Mouse (Mus musculus) stomach, embryonic 14.5 days (tissue): Measurements from ENCODE around the gene Usp4. TPM values are rescaled to one million over a fixed set of nuclear protein-coding genes. Genes with fewer than 3 reads are reported as not detected.

ENCODE experiments used
- ATAC-seq: fragments of 200-750 bp; cut with Nextera tagmentation; 2 replicates; pipeline ENCODE4 v1.8.0; 2017; ENCODE audit warnings: low read depth, moderate TSS enrichment; ENCODE audit not compliant: insufficient number of reproducible peaks, insufficient read depth, low FRiP score
- H3K27ac ChIP-seq: fragments of 300-500 bp; sonication (generic); 2 replicates; pipeline ENCODE4 v1.5.1; 2014; ENCODE audit warnings: mild to moderate bottlenecking, low read length, moderate library complexity, mixed read lengths
- H3K27me3 ChIP-seq: fragments of 300-500 bp; sonication (generic); 2 replicates; pipeline ENCODE4 v1.6.1; 2014; ENCODE audit warnings: low read length, control low read depth, mixed read lengths; ENCODE audit not compliant: control insufficient read depth, insufficient read depth
- H3K36me3 ChIP-seq: fragments of 300-500 bp; sonication (generic); 2 replicates; pipeline ENCODE4 v1.6.1; 2014; ENCODE audit warnings: mild to moderate bottlenecking, control low read depth, low read length, moderate library complexity, mixed read lengths; ENCODE audit not compliant: control insufficient read depth, insufficient read depth
- H3K4me1 ChIP-seq: fragments of 300-500 bp; sonication (generic); 2 replicates; pipeline ENCODE4 v1.6.1; 2014; ENCODE audit warnings: low read length, control low read depth, mixed read lengths; ENCODE audit not compliant: control insufficient read depth, insufficient read depth
- H3K4me2 ChIP-seq: fragments of 300-500 bp; sonication (generic); replicated peaks from 2 replicates; pipeline ENCODE4 v1.6.1; 2014; ENCODE audit warnings: low read depth, low read length, control low read depth
- H3K4me3 ChIP-seq: fragments of 300-500 bp; sonication (generic); 2 replicates; pipeline ENCODE4 v1.5.1; 2014; ENCODE audit warnings: low read depth, low read length, control low read depth
- H3K9ac ChIP-seq: fragments of 300-500 bp; sonication (generic); replicated peaks from 2 replicates; pipeline ENCODE4 v1.6.1; 2014; ENCODE audit warnings: low read depth, mild to moderate bottlenecking, control low read depth, low read length, moderate library complexity, mixed read lengths
- H3K9me3 ChIP-seq: fragments of 300-500 bp; sonication (generic); 2 replicates; pipeline ENCODE4 v1.6.1; 2016; ENCODE audit warnings: low read depth, low read length, control low read depth; ENCODE audit not compliant: control insufficient read depth
- WGBS: fragments of 180-500 bp; shearing (Covaris S2); extraction: QIAGEN DNeasy Blood & Tissue Kit; methylation state at CpG from one replicate; pipeline ENCODE4 v1.1.7; 2014; 5-methylcytosine and 5-hydroxymethylcytosine counted together
- polyA plus RNA-seq: library from polyadenylated mRNA; unstranded; fragments of >200 nt; fragmentation: Nextera tagmentation; extraction: Ambion mirVana; gene quantifications from 2 replicates; pipeline ENCODE4 v1.2.1, GENCODE M21; 2014

Usp4 gene
- polyA plus RNA-seq, 1 experiment from 2014 or later: 103 TPM

DNA sequence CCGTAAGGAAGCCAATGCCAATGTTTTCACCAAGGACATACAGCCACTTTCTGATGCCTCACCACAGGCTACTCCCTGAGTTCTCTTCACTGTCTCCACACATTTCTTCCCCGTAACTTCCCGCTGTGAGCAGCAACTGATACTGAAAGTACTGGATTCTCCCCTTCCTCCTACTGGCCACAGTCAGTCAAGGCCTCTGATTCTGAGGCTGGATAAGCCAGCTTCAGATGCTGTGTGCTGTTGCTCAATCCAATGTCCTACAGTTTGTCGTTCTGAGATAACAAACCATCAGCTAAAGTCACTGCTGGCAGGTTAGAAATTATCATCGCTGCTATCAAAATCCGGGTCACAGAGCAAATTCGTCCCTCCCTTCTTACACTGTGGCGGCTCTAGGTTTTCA, 56.8 kb downstream of the Usp4 start:
- no peaks in the 10 kb centered on the region for H3K9me3 ChIP-seq
- H3K9ac ChIP-seq: no peak overlapping the region
- H3K27me3 ChIP-seq: no peaks in the 10 kb centered on the region
- no peak overlapping the region for H3K27ac ChIP-seq
- no peak overlapping the region for H3K4me2 ChIP-seq
- no peaks in the 10 kb centered on the region for H3K4me1 ChIP-seq
- no peak for ATAC-seq
- H3K4me3 ChIP-seq: no peak overlapping the region
- no peaks in the 10 kb centered on the region for H3K36me3 ChIP-seq
- 72% methylated on average over 8 of the region's 8 CpGs for WGBS

DNA sequence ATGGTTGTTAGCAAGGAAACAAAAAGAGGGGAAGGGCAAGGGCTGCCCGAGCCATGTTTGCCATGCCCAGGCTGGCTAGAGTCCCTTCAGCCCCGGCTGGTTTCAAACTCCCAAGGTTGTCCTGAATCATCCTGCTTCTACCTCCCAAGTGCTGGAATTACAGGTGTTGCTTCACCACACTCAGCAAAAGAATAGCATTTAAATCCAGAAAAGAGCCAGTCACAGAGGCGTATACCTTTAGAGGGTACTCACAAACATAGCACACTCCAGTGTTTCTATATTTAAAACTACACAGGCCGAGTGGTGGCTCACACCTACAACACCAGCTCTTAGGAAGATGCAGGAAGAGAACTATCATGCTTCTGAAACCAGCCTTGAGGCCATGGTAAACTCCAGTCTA, 61.9 kb downstream of the Usp4 start:
- no peak overlapping the region for H3K27ac ChIP-seq
- no peak overlapping the region for H3K4me2 ChIP-seq
- H3K9ac ChIP-seq: no peak overlapping the region
- H3K36me3 ChIP-seq: no peaks in the 10 kb centered on the region
- H3K27me3 ChIP-seq: no peaks in the 10 kb centered on the region
- ATAC-seq: no peak
- no peaks in the 10 kb centered on the region for H3K4me1 ChIP-seq
- H3K4me3 ChIP-seq: no peak overlapping the region
- whole genome bisulfite sequencing: 87% methylated on average over 4 of the region's 4 CpGs
- no peaks in the 10 kb centered on the region for H3K9me3 ChIP-seq

DNA sequence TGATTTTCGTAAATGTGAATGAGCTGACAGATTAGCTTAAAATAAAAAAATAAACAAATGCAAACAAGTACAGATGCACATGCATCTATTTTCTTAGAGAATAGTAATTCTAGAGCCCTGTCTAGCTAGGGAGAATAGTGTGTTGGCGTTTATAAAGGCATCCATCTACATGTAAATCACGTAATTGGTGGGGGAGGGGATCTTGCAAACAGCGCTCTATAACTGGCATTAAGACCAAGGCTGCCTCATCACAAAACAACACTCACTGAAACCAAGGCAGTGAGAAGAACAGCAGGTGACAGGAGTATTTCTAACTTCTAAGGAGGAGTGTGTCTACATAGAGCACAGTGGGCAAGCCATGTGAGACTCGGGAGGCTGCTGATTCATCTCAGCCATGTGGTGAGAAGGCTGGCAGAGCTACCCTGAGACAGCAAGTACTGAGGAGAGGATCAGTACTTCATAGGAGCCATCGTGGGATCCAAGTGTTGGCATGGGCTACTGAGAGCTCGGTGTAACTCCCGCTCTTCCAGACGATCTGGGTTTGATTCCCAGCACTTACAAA, 63.8 kb downstream of the Usp4 start:
- 79% methylated on average over 9 of the region's 9 CpGs for WGBS

DNA sequence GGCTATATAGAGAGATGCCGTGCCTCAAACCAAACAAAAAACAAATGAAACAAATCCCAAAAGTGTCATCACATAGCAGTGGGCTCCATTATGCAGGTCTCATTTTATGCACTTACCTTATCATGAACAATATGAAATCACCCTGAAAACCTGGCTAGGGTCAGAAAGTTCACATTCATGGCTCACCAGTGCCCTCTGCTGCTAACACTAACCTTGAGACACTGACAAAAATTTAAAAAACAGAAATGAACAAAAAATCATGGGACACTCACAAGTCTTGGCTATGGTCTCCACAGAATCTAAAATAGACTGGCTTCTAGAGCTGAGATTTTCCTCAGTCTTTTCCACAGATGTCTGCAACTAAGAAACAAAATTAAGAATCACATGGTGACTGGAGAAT, 64.6 kb downstream of the Usp4 start:
- H3K9me3 ChIP-seq: no peaks in the 10 kb centered on the region
- H3K4me3 ChIP-seq: no peak overlapping the region
- H3K27ac ChIP-seq: no peak overlapping the region
- ATAC-seq: no peak
- no peak overlapping the region for H3K4me2 ChIP-seq
- H3K36me3 ChIP-seq: no peaks in the 10 kb centered on the region
- no peaks in the 10 kb centered on the region for H3K4me1 ChIP-seq
- 71% methylated on average over 1 of the region's 1 CpGs for WGBS
- no peak overlapping the region for H3K9ac ChIP-seq
- no peaks in the 10 kb centered on the region for H3K27me3 ChIP-seq

More for the DNA sequence above, 63.8 kb downstream of the Usp4 start:
- no peaks in the 10 kb centered on the region for H3K9me3 ChIP-seq
- H3K4me2 ChIP-seq: no peak overlapping the region
- H3K27me3 ChIP-seq: no peaks in the 10 kb centered on the region
- no peak overlapping the region for H3K4me3 ChIP-seq
- no peak for ATAC-seq
- no peak overlapping the region for H3K27ac ChIP-seq
- no peaks in the 10 kb centered on the region for H3K36me3 ChIP-seq
- no peak overlapping the region for H3K9ac ChIP-seq
- no peaks in the 10 kb centered on the region for H3K4me1 ChIP-seq

DNA sequence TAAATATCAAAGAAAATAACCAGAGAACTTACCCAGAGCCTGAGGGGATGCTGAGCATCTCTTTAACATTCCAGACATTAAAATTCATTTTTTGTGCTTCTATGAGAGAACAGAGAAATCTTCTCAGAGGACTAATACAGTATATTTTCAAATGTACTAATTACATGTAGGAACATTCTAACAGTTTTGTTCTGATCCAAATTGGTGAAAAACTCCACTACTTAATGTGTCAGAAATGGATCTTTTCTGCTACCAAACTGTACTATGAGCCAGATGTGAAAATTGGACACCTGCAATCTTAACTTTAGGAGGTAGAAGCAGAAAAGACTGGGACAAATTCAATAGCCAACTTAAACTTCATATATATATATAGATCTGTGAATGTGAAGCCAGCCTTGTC, 80.7 kb downstream of the Usp4 start, which contains the start of gene Ccdc36:
Gene Ccdc36, minus strand, starts transcription at position 101 of the 400 bp plus-strand sequence.
- H3K27me3 ChIP-seq: no peaks in the 10 kb centered on the region
- H3K4me2 ChIP-seq: no peak within 1 kb of the TSS
- H3K9ac ChIP-seq: no peak within 1 kb of the TSS
- ATAC-seq: no peak
- no peaks in the 10 kb centered on the region for H3K4me1 ChIP-seq
- no peaks in the 10 kb centered on the region for H3K9me3 ChIP-seq
- no peak within 1 kb of the TSS for H3K27ac ChIP-seq
- H3K36me3 ChIP-seq: no peaks in the 10 kb centered on the region
- no peak within 1 kb of the TSS for H3K4me3 ChIP-seq

DNA sequence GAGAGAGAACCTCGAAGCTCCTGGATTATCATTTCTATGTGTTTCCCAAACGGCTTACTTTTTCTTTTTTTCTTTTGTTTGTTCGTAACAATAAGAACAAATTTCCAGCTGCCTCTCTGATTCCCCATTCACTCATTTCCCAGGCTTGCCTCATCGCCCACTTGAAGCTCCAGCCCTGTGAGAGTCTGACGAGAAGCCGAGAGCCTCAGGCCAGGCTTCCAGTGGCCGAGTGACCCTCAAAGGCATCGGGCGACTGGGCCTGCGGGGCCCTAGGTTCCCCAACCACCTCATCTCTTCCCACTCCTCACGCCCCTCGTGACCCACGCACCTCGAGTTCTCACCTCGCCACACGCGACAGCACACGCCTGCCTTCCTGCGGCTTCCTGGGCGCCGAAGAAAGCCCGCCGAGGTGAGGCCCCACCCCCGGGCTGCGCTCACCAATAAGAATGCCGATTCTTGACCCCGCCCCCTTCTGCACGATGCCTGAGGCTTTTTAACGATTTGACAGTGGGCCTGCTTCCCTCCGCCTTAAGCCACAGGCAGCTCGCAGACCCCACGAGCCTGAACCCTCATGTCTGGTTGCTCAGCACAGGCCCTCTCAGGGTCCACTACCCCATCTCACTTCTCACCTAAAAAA, 83.9 kb downstream of the Usp4 start:
- H3K9ac ChIP-seq: no peak overlapping the region
- peak; percentile 49; the same call in 1 of the 2 replicates for ATAC-seq

DNA sequence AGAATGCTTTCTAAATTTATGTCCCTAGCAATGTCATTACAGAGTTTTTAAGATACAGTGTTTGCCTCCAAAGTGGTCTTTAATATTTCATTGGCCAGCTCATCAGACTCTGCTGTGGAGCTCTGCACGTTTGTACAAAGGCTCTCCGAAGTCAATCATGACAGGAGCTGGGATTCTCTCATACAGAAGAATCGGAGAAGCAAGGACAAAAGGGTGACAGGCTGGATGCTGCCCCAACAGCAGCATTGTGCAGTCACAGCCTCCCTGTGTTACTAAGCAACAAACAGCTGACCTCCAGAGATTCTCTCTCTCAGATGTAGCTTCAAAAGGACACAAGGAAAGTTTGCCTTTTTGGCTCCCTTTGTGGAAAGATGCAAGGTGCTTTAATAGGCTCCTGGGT, 88.5 kb downstream of the Usp4 start, which contains the start of gene BC048562:
Gene BC048562, plus strand, starts transcription at position 301 of the 400 bp plus-strand sequence.
- no peaks in the 10 kb centered on the region for H3K36me3 ChIP-seq
- 71% methylated on average over 3 of the region's 3 CpGs for WGBS
- ATAC-seq: no peak
- no peaks in the 10 kb centered on the region for H3K27me3 ChIP-seq
- no peaks in the 10 kb centered on the region for H3K4me1 ChIP-seq
- no peak within 1 kb of the TSS for H3K4me2 ChIP-seq
- no peaks in the 10 kb centered on the region for H3K9me3 ChIP-seq
- H3K27ac ChIP-seq: no peak within 1 kb of the TSS
- no peak within 1 kb of the TSS for H3K9ac ChIP-seq
- no peak within 1 kb of the TSS for H3K4me3 ChIP-seq

More for the DNA sequence above, 83.9 kb downstream of the Usp4 start:
- no peak overlapping the region for H3K27ac ChIP-seq
- no peaks in the 10 kb centered on the region for H3K4me1 ChIP-seq
- no peaks in the 10 kb centered on the region for H3K36me3 ChIP-seq
- peak overlapping the region; percentile 26 for H3K4me3 ChIP-seq
- no peaks in the 10 kb centered on the region for H3K9me3 ChIP-seq
- WGBS: 43% methylated on average over 32 of the region's 32 CpGs
- peak overlapping the region; percentile 46 for H3K4me2 ChIP-seq
- no peaks in the 10 kb centered on the region for H3K27me3 ChIP-seq

DNA sequence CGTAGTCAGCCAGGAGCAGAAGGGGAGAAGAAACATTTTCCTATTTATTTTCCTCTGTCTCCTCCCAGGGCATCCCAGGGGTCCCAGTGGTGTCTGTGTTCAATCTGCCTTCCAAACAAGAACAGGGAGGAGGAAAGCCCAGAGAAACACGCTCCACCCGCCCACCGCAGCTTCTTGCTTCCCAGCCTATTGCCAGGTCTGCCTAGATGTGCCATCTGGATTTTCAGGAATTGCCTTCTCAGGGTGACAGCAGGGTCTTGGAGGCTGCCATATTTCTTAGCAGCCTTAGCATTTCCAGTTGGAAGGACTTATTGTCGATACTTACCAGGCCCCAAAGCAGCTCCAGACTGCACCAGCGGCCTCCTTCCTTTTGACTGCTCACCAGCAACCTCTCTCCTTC, 91.5 kb downstream of the Usp4 start:
- 77% methylated on average over 6 of the region's 6 CpGs for WGBS
- ATAC-seq: no peak
- Histone ChIP-seq H3K36me3 (no peaks in the 10 kb centered on the region), H3K4me3 (no peak overlapping the region), H3K4me2 (no peak overlapping the region), H3K4me1 (no peaks in the 10 kb centered on the region), H3K27me3 (no peaks in the 10 kb centered on the region), H3K9me3 (no peaks in the 10 kb centered on the region), H3K9ac (no peak overlapping the region), H3K27ac (no peak overlapping the region)

DNA sequence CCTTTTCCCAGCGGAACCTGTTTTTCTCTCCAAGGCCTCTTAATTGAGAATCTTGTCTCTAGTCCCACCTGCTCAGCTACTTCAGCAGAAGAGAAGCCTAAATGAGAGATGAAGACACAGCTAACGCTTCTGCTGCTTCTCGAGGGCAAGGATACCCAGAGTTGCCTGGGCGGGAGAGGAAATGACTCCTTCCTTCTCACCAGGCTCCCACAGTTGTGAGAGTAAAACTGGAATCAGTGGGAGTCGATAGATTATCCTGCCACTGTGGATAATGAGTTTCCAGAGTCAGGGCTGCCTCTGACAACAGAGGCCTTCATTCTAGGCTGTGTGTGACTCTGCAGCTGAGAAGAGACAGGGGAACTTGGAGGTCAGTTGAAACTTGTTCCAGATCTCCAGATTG, 92.8 kb downstream of the Usp4 start:
- Histone ChIP-seq H3K27ac (no peak overlapping the region), H3K9ac (no peak overlapping the region), H3K4me1 (no peaks in the 10 kb centered on the region), H3K36me3 (no peaks in the 10 kb centered on the region), H3K9me3 (no peaks in the 10 kb centered on the region), H3K27me3 (no peaks in the 10 kb centered on the region), H3K4me2 (no peak overlapping the region), H3K4me3 (no peak overlapping the region)
- WGBS: 70% methylated on average over 5 of the region's 5 CpGs
- ATAC-seq: no peak
